Mouse (Mus musculus): ENCODE data around the gene Spr. TPM values are rescaled to one million over a fixed set of nuclear protein-coding genes. Genes with fewer than 3 reads are reported as not detected.
A peak's percentile ranks its signal among the peaks of the same experiment; 100 is the strongest.
"Not testable (repeated sequence)": the region's sequence is repeated elsewhere in the genome, so short reads cannot be mapped to it uniquely, and the experiment has no call there.

The Spr gene
- polyA plus RNA-seq, 2 experiments: 18.4 to 59.9 TPM

- ATAC-seq (ENCODE audit: low FRiP score, low read depth) (no peak), DNase-seq (ENCODE audit: low spot score) (no peak)
- H3K4me1 ChIP-seq (ENCODE audit: control insufficient read depth, insufficient read depth, low read length): no peaks in the 10 kb centered on the region
- H3K4me3 ChIP-seq (replicated peaks; ENCODE audit: low read length): no peak overlapping the region
- no peaks in the 10 kb centered on the region for H3K9me3 ChIP-seq (ENCODE audit: control insufficient read depth, low read length)
- 87% methylated on average over 2 of the region's 2 CpGs for WGBS
- H3K4me2 ChIP-seq (replicated peaks; ENCODE audit: low read depth, low read length, severe bottlenecking): no peak overlapping the region
- H3K27ac ChIP-seq (replicated peaks; ENCODE audit: low read depth, low read length): no peak overlapping the region
- peaks cover 6% of the 10 kb centered on the region for H3K36me3 ChIP-seq (ENCODE audit: control insufficient read depth, insufficient read depth, low read length)
- no peak overlapping the region for H3K9ac ChIP-seq (ENCODE audit: low read depth, low read length, severe bottlenecking)
- TF ChIP-seq POLR2A (IDR thresholded peaks at IDR 0.05; ENCODE audit: borderline replicate concordance, extremely low read depth, insufficient read depth, insufficient read length): no peak
- no peaks in the 10 kb centered on the region for H3K27me3 ChIP-seq (ENCODE audit: control insufficient read depth, insufficient read depth, low read length)
Observed at GRCm38 (mm10) chr6:85139534-85139933, 2.0 kb upstream of the Spr start.

GRCm38 (mm10) chr6:85136784-85137183, 782 bp downstream of the Spr start:
- not testable (repeated sequence) for H3K4me1 ChIP-seq (ENCODE audit: control insufficient read depth, insufficient read depth, low read length); ATAC-seq (ENCODE audit: low FRiP score, low read depth); H3K27me3 ChIP-seq (ENCODE audit: control insufficient read depth, insufficient read depth, low read length); H3K27ac ChIP-seq (replicated peaks; ENCODE audit: low read depth, low read length); DNase-seq (ENCODE audit: low spot score); H3K9me3 ChIP-seq (ENCODE audit: control insufficient read depth, low read length)
- Histone ChIP-seq H3K4me2 (replicated peaks; ENCODE audit: low read depth, low read length, severe bottlenecking) (peak overlapping the region; percentile 54), H3K4me3 (replicated peaks; ENCODE audit: low read length) (peak overlapping the region; percentile 83), H3K36me3 (ENCODE audit: control insufficient read depth, insufficient read depth, low read length) (peaks cover 20% of the 10 kb centered on the region), H3K9ac (ENCODE audit: low read depth, low read length, severe bottlenecking) (peak overlapping the region; percentile 81)
- WGBS: 63% methylated on average over 7 of the region's 7 CpGs

GRCm38 (mm10) chr6:85132794-85133193, 4.8 kb downstream of the Spr start:
- H3K27ac ChIP-seq (replicated peaks; ENCODE audit: low read depth, low read length); H3K4me2 ChIP-seq (replicated peaks; ENCODE audit: low read depth, low read length, severe bottlenecking); DNase-seq (ENCODE audit: low spot score); H3K9ac ChIP-seq (ENCODE audit: low read depth, low read length, severe bottlenecking); H3K9me3 ChIP-seq (ENCODE audit: control insufficient read depth, low read length); H3K4me1 ChIP-seq (ENCODE audit: control insufficient read depth, insufficient read depth, low read length); H3K4me3 ChIP-seq (replicated peaks; ENCODE audit: low read length); H3K27me3 ChIP-seq (ENCODE audit: control insufficient read depth, insufficient read depth, low read length); ATAC-seq (ENCODE audit: low FRiP score, low read depth): not testable (repeated sequence)
- 31% methylated on average over 3 of the region's 3 CpGs for WGBS
- peaks cover 20% of the 10 kb centered on the region for H3K36me3 ChIP-seq (ENCODE audit: control insufficient read depth, insufficient read depth, low read length)

- H3K4me3 ChIP-seq (replicated peaks; ENCODE audit: low read length); ATAC-seq (ENCODE audit: low FRiP score, low read depth); H3K9ac ChIP-seq (ENCODE audit: low read depth, low read length, severe bottlenecking); H3K9me3 ChIP-seq (ENCODE audit: control insufficient read depth, low read length); H3K4me2 ChIP-seq (replicated peaks; ENCODE audit: low read depth, low read length, severe bottlenecking); DNase-seq (ENCODE audit: low spot score); H3K4me1 ChIP-seq (ENCODE audit: control insufficient read depth, insufficient read depth, low read length); H3K27ac ChIP-seq (replicated peaks; ENCODE audit: low read depth, low read length); H3K27me3 ChIP-seq (ENCODE audit: control insufficient read depth, insufficient read depth, low read length): not testable (repeated sequence)
- peaks cover 20% of the 10 kb centered on the region for H3K36me3 ChIP-seq (ENCODE audit: control insufficient read depth, insufficient read depth, low read length)
- 97% methylated on average over 3 of the region's 3 CpGs for WGBS
Observed at GRCm38 (mm10) chr6:85132237-85132636, 5.3 kb downstream of the Spr start.

- H3K27me3 ChIP-seq (ENCODE audit: control insufficient read depth, insufficient read depth, low read length): peaks cover 3% of the 10 kb centered on the region
- no peak overlapping the region for H3K4me2 ChIP-seq (replicated peaks; ENCODE audit: low read depth, low read length, severe bottlenecking)
- TF ChIP-seq POLR2A (IDR thresholded peaks at IDR 0.05; ENCODE audit: borderline replicate concordance, extremely low read depth, insufficient read depth, insufficient read length): no peak
- H3K36me3 ChIP-seq (ENCODE audit: control insufficient read depth, insufficient read depth, low read length): peaks cover 20% of the 10 kb centered on the region
- H3K4me1 ChIP-seq (ENCODE audit: control insufficient read depth, insufficient read depth, low read length): no peaks in the 10 kb centered on the region
- no peak overlapping the region for H3K27ac ChIP-seq (replicated peaks; ENCODE audit: low read depth, low read length)
- no peak overlapping the region for H3K4me3 ChIP-seq (replicated peaks; ENCODE audit: low read length)
- 3% methylated on average over 4 of the region's 4 CpGs for WGBS
- peak; percentile 48; the same call in 1 of the 2 replicates for ATAC-seq (ENCODE audit: low FRiP score, low read depth)
- H3K9ac ChIP-seq (ENCODE audit: low read depth, low read length, severe bottlenecking): no peak overlapping the region
- H3K9me3 ChIP-seq (ENCODE audit: control insufficient read depth, low read length): no peaks in the 10 kb centered on the region
- DNase-seq (ENCODE audit: low spot score): peak; percentile 78
Observed at GRCm38 (mm10) chr6:85131673-85132072, 5.9 kb downstream of the Spr start.

GRCm38 (mm10) chr6:85117545-85118511, 19.7 kb downstream of the Spr start:
- WGBS: 37% methylated on average over 8 of the region's 11 CpGs
- H3K27me3 ChIP-seq (ENCODE audit: control insufficient read depth, insufficient read depth, low read length); H3K27ac ChIP-seq (replicated peaks; ENCODE audit: low read depth, low read length); H3K4me3 ChIP-seq (replicated peaks; ENCODE audit: low read length); H3K9ac ChIP-seq (ENCODE audit: low read depth, low read length, severe bottlenecking); ATAC-seq (ENCODE audit: low FRiP score, low read depth); H3K36me3 ChIP-seq (ENCODE audit: control insufficient read depth, insufficient read depth, low read length); H3K4me1 ChIP-seq (ENCODE audit: control insufficient read depth, insufficient read depth, low read length); H3K4me2 ChIP-seq (replicated peaks; ENCODE audit: low read depth, low read length, severe bottlenecking); H3K9me3 ChIP-seq (ENCODE audit: control insufficient read depth, low read length): not testable (repeated sequence)
- peak; percentile 84 for DNase-seq (ENCODE audit: low spot score)
